Mouse (Mus musculus): ENCODE results near the gene Sema3f.

Sema3f gene

DNA sequence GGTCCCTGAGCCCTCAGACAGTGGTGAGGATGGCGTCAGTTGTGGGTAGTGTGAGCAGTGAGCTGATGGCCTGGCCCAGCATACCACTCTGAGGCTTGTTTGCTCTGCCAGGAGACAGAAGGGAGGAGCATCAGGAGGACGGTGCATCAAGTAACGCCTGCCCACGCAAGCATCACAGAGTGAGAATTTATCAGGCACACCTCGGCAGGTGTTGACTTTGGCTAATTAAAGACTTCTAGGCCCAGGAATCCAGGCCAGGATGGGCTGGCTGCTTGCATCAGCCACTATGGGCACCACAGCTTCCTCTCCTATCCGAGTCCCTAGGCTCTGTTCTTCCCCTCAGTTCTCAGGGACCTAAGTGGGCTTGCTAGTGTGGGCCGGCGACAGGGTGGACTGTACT lies 47.9 kb downstream of the Sema3f start:
- DNase-seq (ENCODE audit: low read depth, low spot score), result no peak

DNA sequence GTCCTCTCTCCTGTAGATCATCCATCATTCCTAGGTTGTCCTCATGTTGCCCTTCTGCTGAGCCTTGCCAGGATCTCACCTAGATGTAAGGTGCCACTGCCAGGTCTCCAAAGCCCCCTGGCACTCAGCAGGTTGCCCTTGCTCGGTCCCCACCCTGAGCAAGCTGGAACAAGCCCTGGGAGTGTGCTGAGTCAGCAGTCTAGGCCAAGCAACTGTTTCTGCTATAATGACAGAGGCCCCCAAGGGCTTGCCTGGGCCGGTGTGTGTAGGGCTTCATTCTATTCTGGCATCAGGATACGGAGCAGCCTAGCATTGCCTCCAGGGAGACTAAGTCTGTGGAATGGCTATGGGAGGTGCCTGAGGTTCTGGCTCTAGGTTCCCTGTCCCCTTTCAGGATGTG lies 49.5 kb downstream of the Sema3f start:
- DNase-seq (ENCODE audit: low read depth, low spot score), result no peak

DNA sequence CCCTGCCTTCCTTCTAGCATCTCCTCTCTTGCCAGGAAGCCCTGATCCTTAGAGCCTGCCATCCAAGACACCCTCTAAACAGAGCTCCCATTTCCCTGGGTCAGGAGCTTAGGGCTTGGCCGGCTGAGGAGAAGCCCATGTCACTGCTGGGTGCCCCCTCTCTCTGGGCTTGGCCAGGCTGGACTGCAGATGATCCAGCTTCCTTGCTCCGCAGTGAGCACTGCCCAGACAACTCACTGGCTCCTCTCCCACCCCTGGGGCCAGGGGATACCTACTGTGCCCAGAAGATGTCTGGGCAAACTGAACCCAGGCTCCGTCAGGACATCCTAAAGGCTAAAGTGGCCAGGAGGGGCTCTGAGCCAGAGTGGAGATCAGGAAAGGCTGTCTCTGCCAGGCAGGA lies 50.3 kb downstream of the Sema3f start:
- no peak for DNase-seq (ENCODE audit: low read depth, low spot score)

GRCm38 (mm10) chr9:107659551-107659950 lies 50.7 kb downstream of the Sema3f start:
- DNase-seq (ENCODE audit: low read depth, low spot score), result no peak

- no peak for DNase-seq (ENCODE audit: low read depth, low spot score)
Measured at GRCm38 (mm10) chr9:107658096-107658495, 52.2 kb downstream of the Sema3f start.

DNA sequence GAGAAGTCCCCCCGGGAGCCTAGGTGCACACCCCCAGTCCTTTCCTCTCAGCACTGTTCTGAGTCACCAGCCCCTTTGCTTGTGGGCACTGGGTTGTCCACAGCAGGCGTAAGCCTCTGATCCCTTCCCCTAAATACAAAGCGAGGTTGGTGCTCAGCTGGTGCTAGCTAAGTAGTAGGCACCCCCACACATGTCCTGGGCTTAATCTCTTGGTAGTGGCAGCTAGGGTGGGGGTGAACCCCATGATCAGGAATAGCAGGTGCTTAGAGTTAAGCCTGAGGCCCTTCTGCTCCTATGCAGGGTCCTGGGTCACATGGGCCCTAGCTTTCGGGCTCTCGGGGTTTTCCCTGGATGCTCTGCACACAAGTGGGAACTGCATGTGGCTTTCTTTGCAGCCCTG lies 53.1 kb downstream of the Sema3f start:
- no peak for DNase-seq (ENCODE audit: low read depth, low spot score)

- DNase-seq (ENCODE audit: low read depth, low spot score), result no peak
Measured at GRCm38 (mm10) chr9:107654585-107654984, 55.7 kb downstream of the Sema3f start.

- DNase-seq (ENCODE audit: low read depth, low spot score), result no peak
Measured at GRCm38 (mm10) chr9:107653474-107653873, 56.8 kb downstream of the Sema3f start.

GRCm38 (mm10) chr9:107650708-107651481 lies 59.4 kb downstream of the Sema3f start:
- no peak for DNase-seq (ENCODE audit: low read depth, low spot score)

DNA sequence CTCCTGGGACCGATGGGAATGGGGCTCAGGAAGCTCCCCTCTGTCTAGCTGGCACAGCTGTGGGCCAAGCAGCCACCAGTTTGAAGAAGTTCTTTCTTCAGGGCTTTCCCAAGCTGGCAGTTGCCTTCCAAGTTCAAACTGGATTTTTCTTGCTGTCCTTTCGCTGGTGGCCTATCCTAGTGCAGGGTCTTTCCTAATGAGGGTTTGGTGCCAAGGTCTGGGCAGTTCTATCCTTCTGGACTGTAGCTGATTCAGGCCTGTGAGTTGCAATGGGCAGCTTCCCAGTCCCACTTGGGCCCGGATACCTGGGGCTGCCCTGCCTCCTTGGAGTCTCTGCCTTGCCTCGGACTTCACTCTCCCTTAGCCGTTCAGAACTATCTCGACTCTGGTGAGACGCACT lies 60.0 kb downstream of the Sema3f start:
- DNase-seq (ENCODE audit: low read depth, low spot score), result no peak

GRCm38 (mm10) chr9:107648767-107649166 lies 61.5 kb downstream of the Sema3f start:
- DNase-seq (ENCODE audit: low read depth, low spot score), result no peak

DNA sequence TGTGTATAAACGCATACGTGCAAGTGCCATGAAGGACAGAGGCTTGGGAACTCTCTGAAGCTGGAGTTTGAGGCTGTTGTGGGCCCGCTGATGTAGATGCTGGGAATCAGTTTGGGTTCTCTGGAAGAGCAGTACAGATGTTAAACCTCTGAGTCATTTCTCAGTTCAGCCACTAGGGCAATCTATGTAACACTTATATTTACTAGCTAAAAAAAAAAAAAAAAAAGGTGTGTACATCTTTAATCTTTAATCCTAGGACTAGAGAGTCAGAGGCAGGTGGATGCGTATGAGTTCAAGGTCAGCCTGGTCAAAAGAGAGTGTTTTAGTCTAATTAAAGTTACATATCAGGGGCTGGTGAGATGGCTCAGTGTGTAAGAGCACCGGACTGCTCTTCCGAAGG lies 63.3 kb downstream of the Sema3f start:
- peak; percentile 58 for DNase-seq (ENCODE audit: low read depth, low spot score)

- DNase-seq (ENCODE audit: low read depth, low spot score), result peak; percentile 82
Measured at GRCm38 (mm10) chr9:107645577-107645976, 64.7 kb downstream of the Sema3f start.

GRCm38 (mm10) chr9:107645153-107645510 lies 65.1 kb downstream of the Sema3f start:
- no peak for DNase-seq (ENCODE audit: low read depth, low spot score)

DNA sequence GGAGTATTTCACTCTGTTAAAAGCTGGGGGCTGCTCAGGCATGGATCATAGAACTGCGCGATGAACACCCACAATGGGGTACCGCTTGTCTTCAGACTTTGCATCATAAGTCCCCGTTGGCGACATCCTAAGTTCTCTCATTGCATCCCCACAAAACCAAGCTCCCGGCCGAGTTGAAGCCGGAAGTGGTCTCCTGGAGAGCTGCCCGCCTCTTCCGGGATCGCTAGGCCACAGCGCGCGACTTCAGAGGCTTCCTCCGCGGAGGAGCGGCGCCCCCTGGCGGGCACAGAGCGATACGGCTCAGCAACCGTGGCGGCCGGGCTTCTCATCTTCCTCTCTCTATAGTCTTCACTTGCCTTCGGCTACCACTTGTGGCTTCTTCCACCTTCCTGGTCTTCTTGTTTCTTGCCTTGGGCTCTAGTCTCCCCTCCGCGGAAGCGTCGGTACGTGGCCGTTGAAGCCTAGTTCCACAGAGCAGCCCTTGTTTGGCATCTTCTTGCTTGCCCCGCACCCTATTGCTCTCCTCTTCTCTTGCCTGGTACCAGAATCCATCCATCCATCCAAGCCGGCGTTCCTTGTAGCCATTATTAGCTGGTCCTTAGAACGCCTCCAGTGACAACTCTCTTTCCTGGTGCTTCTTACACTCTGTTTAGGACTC lies 65.7 kb downstream of the Sema3f start:
- peak; percentile 92 for DNase-seq (ENCODE audit: low read depth, low spot score)

GRCm38 (mm10) chr9:107643544-107644214 lies 66.6 kb downstream of the Sema3f start:
- DNase-seq (ENCODE audit: low read depth, low spot score), result peak; percentile 55

DNA sequence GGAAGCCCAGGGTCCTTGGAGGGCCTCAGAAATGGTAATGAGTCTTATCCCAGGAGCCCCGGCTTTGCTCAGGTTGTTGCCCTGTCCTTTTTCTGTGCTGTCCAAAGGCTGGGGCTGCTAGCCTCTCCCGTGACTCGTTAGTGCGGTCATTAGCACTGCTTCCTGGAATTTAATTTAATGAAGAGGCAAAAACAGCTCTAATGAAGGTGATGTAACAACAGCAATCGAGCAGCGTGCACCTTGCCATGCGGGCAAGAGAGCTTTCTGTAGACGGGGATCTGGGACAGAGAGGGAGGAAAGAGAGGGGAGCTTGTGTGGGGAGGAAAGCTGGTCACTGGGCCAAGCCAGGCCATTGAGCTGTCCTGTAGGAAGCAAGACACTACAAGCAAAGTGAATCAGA lies 68.6 kb downstream of the Sema3f start:
- DNase-seq (ENCODE audit: low read depth, low spot score), result no peak

DNA sequence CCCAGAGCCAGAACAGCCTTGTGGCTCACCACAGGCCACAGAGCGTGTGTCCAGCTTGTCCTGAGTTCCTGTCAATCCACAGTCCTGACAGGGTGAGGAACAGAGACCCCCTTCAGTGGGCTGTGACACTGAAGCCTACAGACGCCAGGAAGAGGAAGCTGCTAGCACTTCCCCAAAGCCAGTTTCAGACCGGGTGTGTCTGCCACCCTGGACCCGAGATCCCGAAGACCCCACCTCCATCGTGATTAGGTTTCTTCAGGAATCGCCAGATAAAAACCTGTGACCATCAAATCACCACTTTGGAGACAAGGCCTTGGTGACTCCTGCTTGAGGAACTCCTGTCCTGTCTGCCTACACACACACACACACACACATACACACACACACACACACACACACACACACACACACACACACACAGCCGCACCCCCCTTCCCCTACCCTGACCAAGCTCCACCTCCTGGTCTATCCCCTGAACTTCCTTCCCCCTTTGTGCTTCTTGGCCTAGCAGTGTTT lies 70.0 kb downstream of the Sema3f start:
- DNase-seq (ENCODE audit: low read depth, low spot score), result peak; percentile 43

DNA sequence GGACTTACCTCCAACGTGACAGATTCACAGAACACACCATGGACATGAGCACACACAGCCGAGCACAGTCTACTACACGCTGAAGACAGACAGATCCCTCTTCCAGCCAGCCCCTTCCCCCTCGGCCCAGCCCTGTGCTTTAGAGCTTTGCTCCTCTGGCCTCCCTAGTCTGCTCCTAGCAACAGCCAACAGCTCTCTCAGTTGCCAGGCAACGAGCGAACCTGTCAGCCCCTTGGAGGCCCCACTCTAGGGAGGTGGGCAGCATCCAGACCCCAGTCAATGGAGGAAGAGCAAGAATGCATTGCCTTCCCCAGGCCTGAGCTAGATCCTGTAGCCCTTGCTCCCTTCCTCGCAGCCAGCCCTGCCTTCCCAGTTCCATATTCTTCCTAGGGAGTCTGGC lies 73.2 kb downstream of the Sema3f start:
- DNase-seq (ENCODE audit: low read depth, low spot score), result peak; percentile 74

- peak; percentile 99 for DNase-seq (ENCODE audit: low read depth, low spot score)
Measured at GRCm38 (mm10) chr9:107635279-107636028, 74.8 kb downstream of the Sema3f start, which contains the start of gene Gnai2. TSS of gene Gnai2 (minus strand) at chr9:107635367.

DNA sequence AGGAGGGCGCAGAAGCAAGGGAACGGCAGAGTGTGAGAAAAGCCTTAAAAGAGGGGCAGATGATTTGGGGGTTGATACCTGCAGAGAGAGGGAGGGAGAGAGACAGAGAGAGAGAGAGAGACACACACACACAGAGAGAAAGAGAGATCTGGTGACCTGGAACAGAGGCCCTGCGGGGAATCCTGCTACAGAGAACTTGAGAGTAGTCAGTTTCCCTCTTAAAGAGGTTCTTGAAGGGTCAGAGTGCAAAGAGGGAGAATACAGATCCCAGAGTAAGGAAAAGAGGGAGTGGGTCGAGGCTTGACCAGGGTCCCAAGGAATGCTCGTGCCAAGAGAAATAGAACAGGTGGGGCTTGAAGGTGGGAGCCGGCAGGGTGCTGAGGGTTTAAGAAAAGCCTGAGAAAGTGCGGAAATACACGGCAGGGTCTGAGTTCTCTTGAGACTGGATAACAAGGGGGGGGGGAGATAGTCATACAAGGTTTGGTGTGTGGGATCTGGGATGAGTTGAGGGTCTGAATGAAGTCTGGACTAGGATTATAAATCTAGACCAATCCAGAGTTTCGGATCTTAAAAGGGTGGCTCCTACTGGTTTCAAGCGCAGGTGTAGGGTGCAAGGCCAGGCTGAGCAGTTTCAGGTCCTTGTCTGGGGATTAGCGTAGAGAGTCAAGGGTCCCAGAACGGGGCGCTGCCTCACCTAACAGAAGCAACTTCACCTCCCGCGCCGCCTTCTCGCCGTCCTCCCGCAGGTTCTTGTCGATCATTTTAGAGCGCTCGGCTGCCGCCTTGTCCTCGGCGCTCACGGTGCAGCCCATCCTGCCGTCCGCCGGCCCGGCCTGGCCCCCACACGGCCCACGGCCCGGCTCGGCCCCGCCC lies 75.6 kb downstream of the Sema3f start:
- DNase-seq (ENCODE audit: low read depth, low spot score), result peak; percentile 73
